Mouse (Mus musculus): ENCODE measurements around the gene Dnajc1.

DNA sequence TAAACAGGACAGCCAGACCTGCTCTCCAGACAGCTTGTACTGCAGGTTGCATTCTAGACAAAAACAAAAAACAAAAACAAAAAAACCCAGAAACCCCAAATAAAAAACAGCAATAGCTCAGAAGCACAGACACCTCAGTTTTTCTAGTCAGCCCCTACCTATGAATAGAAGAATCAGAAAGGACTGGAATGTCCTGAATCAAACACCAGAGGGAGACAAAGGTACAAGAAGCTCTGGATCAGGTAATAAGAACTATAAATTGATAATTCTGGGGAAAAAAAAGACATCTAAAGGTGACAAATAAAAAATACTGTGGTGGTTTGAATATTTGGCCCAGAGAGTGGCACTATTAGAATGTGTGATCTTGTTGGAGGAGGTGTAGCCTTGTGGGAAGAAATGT is 37.3 kb downstream of the Dnajc1 start:
- TF ChIP-seq GATA1 (IDR thresholded peaks at IDR 0.05; ENCODE audit: borderline replicate concordance, low read length) (no peak), FLI1 (IDR thresholded peaks at IDR 0.05; ENCODE audit: low read length) (no peak)

Data from megakaryocyte, embryonic 14.5 days (primary cell).